Mouse (Mus musculus): ENCODE measurements around the gene Usp47.

The Usp47 gene

GRCm38 (mm10) chr7:112023150-112023600, at the start of gene Usp47:
Gene Usp47 (plus strand): TSS chr7:112023504.
- peak; percentile 87 for DNase-seq (ENCODE audit: low spot score)

- no peak for DNase-seq (ENCODE audit: low spot score)
These were observed 46.9 kb upstream of the Usp47 start for GRCm38 (mm10) chr7:111976401-111976800.

- DNase-seq (ENCODE audit: low spot score): no peak
These were observed 45.4 kb upstream of the Usp47 start for GRCm38 (mm10) chr7:111977871-111978270.

GRCm38 (mm10) chr7:111982296-111982695, 41.0 kb upstream of the Usp47 start:
- no peak for DNase-seq (ENCODE audit: low spot score)

GRCm38 (mm10) chr7:111984530-111984929, 38.8 kb upstream of the Usp47 start:
- DNase-seq (ENCODE audit: low spot score): no peak

- DNase-seq (ENCODE audit: low spot score): no peak
These were observed 38.0 kb upstream of the Usp47 start for GRCm38 (mm10) chr7:111985266-111985665.

GRCm38 (mm10) chr7:111986906-111987305, 36.4 kb upstream of the Usp47 start:
- DNase-seq (ENCODE audit: low spot score): no peak

GRCm38 (mm10) chr7:111997441-111997840, 25.9 kb upstream of the Usp47 start:
- DNase-seq (ENCODE audit: low spot score): no peak

GRCm38 (mm10) chr7:111998446-111999004, 24.8 kb upstream of the Usp47 start:
- no peak for DNase-seq (ENCODE audit: low spot score)

GRCm38 (mm10) chr7:111999376-111999775, 23.9 kb upstream of the Usp47 start:
- DNase-seq (ENCODE audit: low spot score): no peak

GRCm38 (mm10) chr7:112000166-112000565, 23.1 kb upstream of the Usp47 start:
- no peak for DNase-seq (ENCODE audit: low spot score)

GRCm38 (mm10) chr7:112010511-112010910, 12.8 kb upstream of the Usp47 start:
- DNase-seq (ENCODE audit: low spot score): no peak

- no peak for DNase-seq (ENCODE audit: low spot score)
These were observed 12.3 kb upstream of the Usp47 start for GRCm38 (mm10) chr7:112010976-112011375.

- DNase-seq (ENCODE audit: low spot score): no peak
These were observed 11.2 kb upstream of the Usp47 start for GRCm38 (mm10) chr7:112012102-112012501.

GRCm38 (mm10) chr7:112012621-112013177, 10.6 kb upstream of the Usp47 start:
- DNase-seq (ENCODE audit: low spot score): no peak

- no peak for DNase-seq (ENCODE audit: low spot score)
These were observed 9.2 kb upstream of the Usp47 start for GRCm38 (mm10) chr7:112014148-112014547.

GRCm38 (mm10) chr7:112022506-112023149, 676 bp upstream of the Usp47 start:
- DNase-seq (ENCODE audit: low spot score): no peak

GRCm38 (mm10) chr7:112023601-112024445, 519 bp downstream of the Usp47 start:
- DNase-seq (ENCODE audit: low spot score): no peak

GRCm38 (mm10) chr7:112024446-112024730, 1.1 kb downstream of the Usp47 start:
- no peak for DNase-seq (ENCODE audit: low spot score)

GRCm38 (mm10) chr7:112024856-112025255, 1.6 kb downstream of the Usp47 start:
- no peak for DNase-seq (ENCODE audit: low spot score)

- no peak for DNase-seq (ENCODE audit: low spot score)
These were observed 7.3 kb downstream of the Usp47 start for GRCm38 (mm10) chr7:112030594-112030993.

GRCm38 (mm10) chr7:112035804-112036203, 12.5 kb downstream of the Usp47 start:
- DNase-seq (ENCODE audit: low spot score): no peak

- DNase-seq (ENCODE audit: low spot score): no peak
These were observed 13.3 kb downstream of the Usp47 start for GRCm38 (mm10) chr7:112036636-112037035.
